ENCODE assay signal across 8 mouse cellular contexts in the genomic region with DNA sequence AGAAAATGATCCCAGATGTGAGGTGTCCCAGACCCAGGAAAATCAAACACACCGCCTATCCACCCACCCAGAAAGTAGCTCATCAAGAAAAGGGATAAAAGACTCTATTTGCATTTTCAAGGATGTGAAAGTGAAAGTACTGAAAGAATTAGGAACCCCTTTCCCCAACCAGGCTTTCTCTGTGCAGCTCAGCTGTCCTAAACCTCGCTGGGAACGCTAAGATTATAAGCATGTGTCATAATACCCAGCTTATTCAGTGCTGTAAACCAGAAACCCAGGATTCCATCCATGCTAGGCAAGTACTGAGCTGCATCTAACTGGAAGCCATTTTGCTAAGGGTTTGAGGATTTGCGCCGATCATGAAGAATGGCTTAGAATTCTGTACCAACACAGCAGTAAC.
DNase-seq lines count a peak whose midpoint lies in the region; ATAC-seq and TF ChIP-seq lines count a peak whose summit lies in the region.

No protein-coding gene starts in this region.

- no peak for DNase-seq in forebrain, embryonic 10.5 days (ENCODE audit: extremely low spot score, low spot score)
- DNase-seq in lung, adult 18-20 months: no peak
- no peak for DNase-seq in liver, embryonic 13.5 days
- DNase-seq in testis, postnatal 14 days (ENCODE audit: low spot score): no peak

- no peaks in the 10 kb centered on the region for H3K27me3 ChIP-seq in forebrain, embryonic 13.5 days
- no peaks in the 10 kb centered on the region for H3K27me3 ChIP-seq in forebrain, embryonic 10.5 days (ENCODE audit: poor library complexity, severe bottlenecking)
- no peaks in the 10 kb centered on the region for H3K27me3 ChIP-seq in lung, embryonic 16.5 days (ENCODE audit: control insufficient read depth, insufficient read depth, low read depth, low read length)
- H3K27me3 ChIP-seq in liver, embryonic 13.5 days: no peaks in the 10 kb centered on the region
- no peaks in the 10 kb centered on the region for H3K27me3 ChIP-seq in small intestine, adult 2 months (ENCODE audit: control insufficient read depth, insufficient read depth, low read length)

- ATAC-seq in forebrain, embryonic 13.5 days: no peak
- ATAC-seq in lung, embryonic 16.5 days (ENCODE audit: low read depth): no peak
- ATAC-seq in liver, embryonic 13.5 days (ENCODE audit: low read depth): no peak
- ATAC-seq in inflammation-experienced regulatory T-cells, adult 6 months: no peak

- H3K27ac ChIP-seq in forebrain, embryonic 13.5 days: peak overlapping the region; percentile 84
- no peak overlapping the region for H3K27ac ChIP-seq in forebrain, embryonic 10.5 days
- H3K27ac ChIP-seq in lung, embryonic 16.5 days (ENCODE audit: low read length): peak overlapping the region; percentile 58
- H3K27ac ChIP-seq in liver, embryonic 13.5 days: peak overlapping the region; percentile 96
- H3K27ac ChIP-seq in small intestine, adult 2 months (ENCODE audit: insufficient read depth, low read depth, low read length): peak overlapping the region; percentile 76

- H3K36me3 ChIP-seq in forebrain, embryonic 13.5 days (ENCODE audit: poor library complexity, severe bottlenecking): peaks cover 16% of the 10 kb centered on the region; the same call in 1 of the 2 replicates
- peaks cover 63% of the 10 kb centered on the region for H3K36me3 ChIP-seq in forebrain, embryonic 10.5 days (replicated peaks)
- H3K36me3 ChIP-seq in lung, embryonic 16.5 days (ENCODE audit: control insufficient read depth, insufficient read depth, low read length): peaks cover 2% of the 10 kb centered on the region; the same call in 1 of the 2 replicates
- H3K36me3 ChIP-seq in liver, embryonic 13.5 days: peaks cover 45% of the 10 kb centered on the region
- H3K36me3 ChIP-seq in small intestine, adult 2 months (ENCODE audit: control insufficient read depth, insufficient read depth, low read length): peaks cover 2% of the 10 kb centered on the region; the same call in 1 of the 2 replicates

- H3K4me1 ChIP-seq in forebrain, embryonic 13.5 days: peaks cover 44% of the 10 kb centered on the region
- peaks cover 15% of the 10 kb centered on the region for H3K4me1 ChIP-seq in forebrain, embryonic 10.5 days
- peaks cover 23% of the 10 kb centered on the region for H3K4me1 ChIP-seq in lung, embryonic 16.5 days (replicated peaks; ENCODE audit: control insufficient read depth, insufficient read depth, low read length)
- peaks cover 94% of the 10 kb centered on the region for H3K4me1 ChIP-seq in liver, embryonic 13.5 days (replicated peaks)
- peaks cover 9% of the 10 kb centered on the region; the same call in 1 of the 2 replicates for H3K4me1 ChIP-seq in small intestine, adult 2 months (ENCODE audit: control insufficient read depth, insufficient read depth, insufficient read length, low read length)

- no peak for TF ChIP-seq POLR2A in small intestine, adult 2 months (IDR thresholded peaks at IDR 0.05; ENCODE audit: low read depth, low read length)

- H3K4me2 ChIP-seq in forebrain, embryonic 13.5 days: peak overlapping the region; percentile 1; the same call in 1 of the 2 replicates
- H3K4me2 ChIP-seq in lung, embryonic 16.5 days (ENCODE audit: low read depth, low read length): no peak overlapping the region
- H3K4me2 ChIP-seq in liver, embryonic 13.5 days: no peak overlapping the region

- no peak overlapping the region for H3K4me3 ChIP-seq in forebrain, embryonic 13.5 days
- no peak overlapping the region for H3K4me3 ChIP-seq in forebrain, embryonic 10.5 days
- H3K4me3 ChIP-seq in lung, embryonic 16.5 days (ENCODE audit: low read length): no peak overlapping the region
- H3K4me3 ChIP-seq in liver, embryonic 13.5 days (replicated peaks): no peak overlapping the region
- no peak overlapping the region for H3K4me3 ChIP-seq in small intestine, adult 2 months (ENCODE audit: low read depth, low read length)

- no peak for TF ChIP-seq CTCF in small intestine, adult 2 months (IDR thresholded peaks at IDR 0.05; ENCODE audit: extremely low read depth, insufficient read length, insufficient replicate concordance, low read depth, low read length)

- WGBS in forebrain, embryonic 13.5 days: 48% methylated on average over 5 of the region's 5 CpGs
- WGBS in forebrain, embryonic 10.5 days: 80% methylated on average over 5 of the region's 5 CpGs
- 65% methylated on average over 5 of the region's 5 CpGs for WGBS in lung, embryonic 16.5 days
- WGBS in liver, embryonic 13.5 days (ENCODE audit: insufficient replicate concordance): 84% methylated on average over 5 of the region's 5 CpGs
- 62% methylated on average over 5 of the region's 5 CpGs for WGBS in small intestine, adult 2 months

- H3K9ac ChIP-seq in forebrain, embryonic 13.5 days: no peak overlapping the region
- 0 out of 2 replicates have a peak overlapping the region, but pooled peaks have one; percentile 8 for H3K9ac ChIP-seq in lung, embryonic 16.5 days (ENCODE audit: low read length)
- H3K9ac ChIP-seq in liver, embryonic 13.5 days: 0 out of 2 replicates have a peak overlapping the region, but pooled peaks have one; percentile 11

- H3K9me3 ChIP-seq in forebrain, embryonic 13.5 days (replicated peaks): no peaks in the 10 kb centered on the region
- no peaks in the 10 kb centered on the region for H3K9me3 ChIP-seq in forebrain, embryonic 10.5 days
- H3K9me3 ChIP-seq in lung, embryonic 16.5 days (ENCODE audit: control insufficient read depth, low read length): no peaks in the 10 kb centered on the region
- no peaks in the 10 kb centered on the region for H3K9me3 ChIP-seq in liver, embryonic 13.5 days (replicated peaks)
